Mouse (Mus musculus): ENCODE data around the gene Foxp4. TPM values are rescaled to one million over a fixed set of nuclear protein-coding genes. Genes with fewer than 3 reads are reported as not detected.
"Not testable (repeated sequence)": the region's sequence is repeated elsewhere in the genome, so short reads cannot be mapped to it uniquely, and the experiment has no call there.

The Foxp4 gene
- polyA plus RNA-seq, 1 experiment from 2014 or later, result 37.3 TPM

DNA sequence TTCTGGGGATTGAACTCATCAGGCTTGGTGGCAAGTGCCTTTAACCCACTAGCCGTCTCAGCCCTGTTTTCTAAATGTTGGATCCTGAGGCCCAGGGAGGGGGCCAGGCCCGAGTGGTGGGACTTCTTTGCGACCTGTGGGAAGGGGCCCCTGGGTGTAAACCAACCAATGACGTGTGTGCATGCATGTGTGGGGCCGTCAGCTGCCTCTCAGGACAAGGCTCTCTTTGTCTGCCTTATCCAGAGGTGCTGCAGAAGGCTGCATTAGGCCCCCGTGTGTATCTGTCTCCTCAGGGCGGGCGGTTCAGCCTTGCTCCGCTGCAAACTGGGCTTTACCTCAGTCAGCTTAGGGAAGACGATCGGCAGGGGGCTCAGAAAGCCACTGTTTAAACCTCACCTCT lies 61.0 kb downstream of the Foxp4 start:
- H3K27me3 ChIP-seq, result no peaks in the 10 kb centered on the region
- no peak overlapping the region for H3K9ac ChIP-seq (replicated peaks)
- no peaks in the 10 kb centered on the region for H3K9me3 ChIP-seq
- 15% methylated on average over 11 of the region's 11 CpGs for whole genome bisulfite sequencing
- no peak overlapping the region for H3K27ac ChIP-seq (replicated peaks)
- ATAC-seq (replicated peaks), result no peak
- H3K4me3 ChIP-seq, result no peak overlapping the region
- no peak overlapping the region for H3K4me2 ChIP-seq (replicated peaks)
- peaks cover 13% of the 10 kb centered on the region; the same call in 1 of the 2 replicates for H3K4me1 ChIP-seq
- H3K36me3 ChIP-seq, result peaks cover 7% of the 10 kb centered on the region

DNA sequence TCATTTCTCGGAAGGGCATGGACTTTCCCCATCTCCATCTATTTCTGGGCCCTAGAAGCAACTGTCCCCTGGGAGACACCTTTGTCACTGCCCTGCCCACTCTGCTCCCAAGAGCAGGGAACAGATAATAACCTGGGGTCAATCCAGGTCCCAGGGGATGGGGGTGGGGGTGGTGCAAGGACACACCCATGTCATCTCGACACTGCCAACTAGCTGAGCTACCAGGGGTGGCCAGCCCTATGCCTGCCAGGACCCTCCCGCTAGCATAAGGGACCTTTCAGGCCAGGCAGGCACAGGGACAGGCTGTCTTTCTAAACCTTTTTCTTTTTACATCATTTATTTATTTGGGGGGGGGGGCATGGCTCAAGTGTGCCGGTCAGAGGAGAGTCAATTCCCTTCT lies 61.4 kb downstream of the Foxp4 start:
- WGBS, result 60% methylated on average over 4 of the region's 4 CpGs
- Histone ChIP-seq H3K27me3 (no peaks in the 10 kb centered on the region), H3K27ac (replicated peaks) (no peak overlapping the region), H3K9ac (replicated peaks) (no peak overlapping the region), H3K4me3 (no peak overlapping the region), H3K9me3 (no peaks in the 10 kb centered on the region), H3K4me1 (peaks cover 13% of the 10 kb centered on the region; the same call in 1 of the 2 replicates), H3K4me2 (replicated peaks) (no peak overlapping the region), H3K36me3 (peaks cover 3% of the 10 kb centered on the region; the same call in 1 of the 2 replicates)
- ATAC-seq (replicated peaks), result no peak

- Histone ChIP-seq H3K4me3 (no peak overlapping the region), H3K4me2 (replicated peaks) (no peak overlapping the region), H3K9me3 (no peaks in the 10 kb centered on the region), H3K9ac (replicated peaks) (no peak overlapping the region), H3K27ac (replicated peaks) (no peak overlapping the region), H3K36me3 (no peaks in the 10 kb centered on the region), H3K27me3 (no peaks in the 10 kb centered on the region), H3K4me1 (no peaks in the 10 kb centered on the region)
- 80% methylated on average over 4 of the region's 4 CpGs for WGBS
- ATAC-seq (replicated peaks), result no peak
Measured at GRCm38 (mm10) chr17:47855544-47855943, 68.9 kb downstream of the Foxp4 start.

DNA sequence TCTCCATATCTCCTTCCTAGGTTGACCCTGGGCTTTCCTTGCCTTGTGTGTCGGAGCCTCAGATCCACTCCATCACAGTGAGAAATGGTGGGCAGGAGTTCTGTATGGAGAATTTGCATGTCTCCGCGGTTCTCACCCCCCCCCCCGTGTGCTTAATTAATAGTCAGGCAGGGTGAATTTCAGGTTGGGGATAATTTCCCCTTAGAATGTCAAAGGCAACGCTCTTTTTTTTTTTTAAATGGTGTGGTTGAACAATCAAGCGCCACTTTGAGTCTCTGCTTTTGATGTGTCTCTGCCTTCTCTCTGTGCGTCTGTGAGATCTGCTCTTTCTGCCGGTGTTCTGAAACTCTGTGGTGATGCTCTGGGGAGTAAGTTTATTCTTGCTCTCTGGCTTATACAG lies 69.5 kb downstream of the Foxp4 start:
- no peaks in the 10 kb centered on the region for H3K9me3 ChIP-seq
- no peaks in the 10 kb centered on the region for H3K4me1 ChIP-seq
- WGBS, result 62% methylated on average over 8 of the region's 8 CpGs
- H3K27ac ChIP-seq (replicated peaks), result no peak overlapping the region
- no peak overlapping the region for H3K9ac ChIP-seq (replicated peaks)
- no peaks in the 10 kb centered on the region for H3K27me3 ChIP-seq
- no peak for ATAC-seq (replicated peaks)
- no peaks in the 10 kb centered on the region for H3K36me3 ChIP-seq
- no peak overlapping the region for H3K4me3 ChIP-seq
- H3K4me2 ChIP-seq (replicated peaks), result no peak overlapping the region

GRCm38 (mm10) chr17:47853760-47854159 lies 70.7 kb downstream of the Foxp4 start:
- no peak overlapping the region for H3K4me3 ChIP-seq
- H3K36me3 ChIP-seq, result no peaks in the 10 kb centered on the region
- ATAC-seq (replicated peaks), result no peak
- no peak overlapping the region for H3K4me2 ChIP-seq (replicated peaks)
- no peak overlapping the region for H3K9ac ChIP-seq (replicated peaks)
- no peaks in the 10 kb centered on the region for H3K27me3 ChIP-seq
- 86% methylated on average over 4 of the region's 4 CpGs for WGBS
- no peaks in the 10 kb centered on the region for H3K4me1 ChIP-seq
- no peaks in the 10 kb centered on the region for H3K9me3 ChIP-seq
- H3K27ac ChIP-seq (replicated peaks), result no peak overlapping the region

DNA sequence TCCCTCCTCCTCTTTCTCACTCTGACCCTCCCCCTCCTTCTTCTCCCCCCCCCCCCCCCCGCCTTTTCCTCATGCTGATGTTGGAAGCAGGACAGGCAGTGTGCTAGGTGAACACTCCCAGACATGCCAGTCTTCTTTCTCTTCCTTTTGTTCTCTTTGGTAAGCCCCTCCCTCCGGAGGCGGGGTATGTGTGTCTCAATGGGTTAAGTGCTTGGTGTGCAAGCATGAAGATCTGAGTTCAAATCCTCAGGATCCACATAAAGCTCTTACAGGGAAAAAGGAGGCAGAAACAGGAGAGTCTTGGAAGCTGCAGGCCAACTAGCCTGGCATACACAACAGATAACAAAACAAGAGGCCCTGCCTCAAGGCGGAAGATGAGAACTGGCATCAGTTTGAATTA lies 71.1 kb downstream of the Foxp4 start:
- no peak overlapping the region for H3K27ac ChIP-seq (replicated peaks)
- H3K36me3 ChIP-seq, result no peaks in the 10 kb centered on the region
- H3K4me3 ChIP-seq, result no peak overlapping the region
- no peaks in the 10 kb centered on the region for H3K4me1 ChIP-seq
- no peak overlapping the region for H3K4me2 ChIP-seq (replicated peaks)
- H3K27me3 ChIP-seq, result no peaks in the 10 kb centered on the region
- WGBS, result 94% methylated on average over 3 of the region's 4 CpGs
- no peaks in the 10 kb centered on the region for H3K9me3 ChIP-seq
- H3K9ac ChIP-seq (replicated peaks), result no peak overlapping the region
- no peak for ATAC-seq (replicated peaks)

GRCm38 (mm10) chr17:47851798-47852360 lies 72.6 kb downstream of the Foxp4 start:
- ATAC-seq (replicated peaks), result 0 out of 2 replicates have a peak, but pooled peaks have one; percentile 41
- H3K27me3 ChIP-seq; H3K9me3 ChIP-seq; H3K4me1 ChIP-seq; H3K36me3 ChIP-seq; H3K27ac ChIP-seq (replicated peaks); H3K9ac ChIP-seq (replicated peaks): not testable (repeated sequence)
- WGBS, result 21% methylated on average over 22 of the region's 22 CpGs
- Histone ChIP-seq H3K4me3 (peak overlapping the region; percentile 20), H3K4me2 (replicated peaks) (peak overlapping the region; percentile 39)

DNA sequence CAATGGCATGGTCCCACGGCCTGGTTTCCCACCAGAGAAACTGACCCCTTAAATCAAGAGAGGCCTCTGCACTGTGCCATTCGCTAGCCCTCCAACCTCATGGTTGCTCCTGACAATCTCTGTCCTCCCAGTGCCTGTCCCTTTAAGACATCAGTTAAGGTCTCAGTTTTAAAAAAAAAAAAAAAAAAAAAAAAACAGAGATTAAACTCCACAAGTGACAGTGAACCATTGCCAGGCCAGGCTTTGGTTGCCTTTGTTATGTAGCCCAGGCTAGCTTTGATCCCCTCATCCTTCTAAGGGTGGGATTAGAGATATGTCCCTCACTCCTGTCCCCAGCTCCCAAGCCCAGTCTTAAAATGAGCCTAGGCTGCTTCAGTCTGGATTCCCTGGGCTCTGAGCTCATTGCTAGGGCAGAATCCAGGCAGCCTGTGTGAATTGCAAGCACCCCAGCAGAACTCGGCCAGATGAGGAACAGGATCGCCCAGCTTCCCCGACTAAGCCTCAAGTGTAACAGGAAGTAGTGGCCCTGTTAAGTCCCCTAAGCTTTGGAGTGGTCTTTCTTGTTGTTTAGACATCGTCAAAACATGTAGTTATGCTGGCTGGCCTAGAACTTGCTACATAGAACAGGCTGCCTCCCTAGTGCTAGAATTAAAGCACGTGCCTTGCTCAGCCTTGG lies 73.7 kb downstream of the Foxp4 start:
- no peak overlapping the region for H3K4me2 ChIP-seq (replicated peaks)
- no peaks in the 10 kb centered on the region for H3K9me3 ChIP-seq
- H3K9ac ChIP-seq (replicated peaks), result no peak overlapping the region
- H3K27ac ChIP-seq (replicated peaks), result no peak overlapping the region
- no peak overlapping the region for H3K4me3 ChIP-seq
- ATAC-seq (replicated peaks), result no peak
- no peaks in the 10 kb centered on the region for H3K27me3 ChIP-seq
- 85% methylated on average over 7 of the region's 7 CpGs for WGBS
- H3K4me1 ChIP-seq, result no peaks in the 10 kb centered on the region
- H3K36me3 ChIP-seq, result no peaks in the 10 kb centered on the region

DNA sequence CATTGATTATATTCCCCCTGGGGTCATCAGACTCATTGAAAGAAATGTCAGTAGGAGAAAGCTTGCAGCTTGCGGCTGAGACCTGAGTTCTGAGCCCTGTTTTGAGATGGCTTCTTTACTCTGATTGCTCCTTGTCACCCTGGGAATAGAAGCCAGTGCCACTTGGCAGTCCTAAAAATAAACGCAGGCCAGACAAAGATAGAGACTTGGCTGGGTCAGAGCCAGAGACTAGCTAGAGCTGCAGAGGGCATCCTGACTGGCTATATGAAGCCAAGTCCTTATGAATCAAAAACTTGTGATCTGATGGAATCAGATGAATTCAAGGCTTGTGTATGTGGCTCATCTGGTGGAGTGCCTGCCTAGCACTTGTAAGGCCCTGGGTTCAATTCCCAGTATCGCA lies 74.4 kb downstream of the Foxp4 start:
- Histone ChIP-seq H3K36me3 (no peaks in the 10 kb centered on the region), H3K27me3 (no peaks in the 10 kb centered on the region), H3K9ac (replicated peaks) (no peak overlapping the region), H3K27ac (replicated peaks) (no peak overlapping the region), H3K4me2 (replicated peaks) (no peak overlapping the region), H3K4me3 (no peak overlapping the region), H3K9me3 (no peaks in the 10 kb centered on the region), H3K4me1 (no peaks in the 10 kb centered on the region)
- 82% methylated on average over 3 of the region's 3 CpGs for WGBS
- ATAC-seq (replicated peaks), result no peak

DNA sequence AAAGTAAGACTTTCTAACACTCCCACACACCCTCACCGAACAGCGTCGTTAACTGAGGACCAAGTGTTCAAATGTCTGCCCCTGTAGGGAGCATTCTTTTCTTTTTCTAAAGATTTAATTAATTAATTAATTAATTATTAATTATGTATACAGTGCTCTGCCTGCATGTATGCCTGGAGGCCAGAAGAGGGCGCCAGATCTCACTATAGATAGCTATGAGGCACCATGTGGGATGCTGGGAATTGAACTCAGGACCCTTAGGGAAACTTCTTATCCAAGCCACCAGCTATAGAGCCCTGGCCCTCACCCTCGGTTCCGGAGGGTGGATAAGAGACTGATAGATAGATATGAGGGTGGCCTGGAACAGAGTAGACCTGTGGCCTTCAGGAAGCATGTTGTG lies 76.5 kb downstream of the Foxp4 start:
- H3K27ac ChIP-seq (replicated peaks), result no peak overlapping the region
- H3K9me3 ChIP-seq, result no peaks in the 10 kb centered on the region
- H3K27me3 ChIP-seq, result no peaks in the 10 kb centered on the region
- H3K4me3 ChIP-seq, result no peak overlapping the region
- 68% methylated on average over 6 of the region's 6 CpGs for WGBS
- no peak overlapping the region for H3K9ac ChIP-seq (replicated peaks)
- no peak overlapping the region for H3K4me2 ChIP-seq (replicated peaks)
- no peak for ATAC-seq (replicated peaks)
- no peaks in the 10 kb centered on the region for H3K4me1 ChIP-seq
- H3K36me3 ChIP-seq, result no peaks in the 10 kb centered on the region

DNA sequence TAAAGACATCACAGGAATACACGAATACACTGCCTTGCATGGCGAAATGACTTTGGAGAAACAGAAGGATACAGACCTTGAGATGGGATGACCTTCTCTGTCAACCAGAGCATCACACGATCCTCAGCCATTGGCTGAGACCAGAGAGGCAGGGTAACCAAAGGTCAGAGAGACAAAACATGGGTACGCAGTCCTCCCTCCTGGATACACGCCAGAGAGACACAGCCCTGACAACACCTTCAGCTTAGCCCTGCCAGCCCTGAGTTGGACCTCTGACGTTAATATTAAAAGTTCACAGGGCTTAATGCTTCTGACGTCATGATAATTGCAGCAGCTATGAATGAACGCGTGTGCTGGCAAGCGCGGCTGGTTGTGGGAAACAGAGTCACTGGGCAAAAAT lies 78.8 kb downstream of the Foxp4 start:
- H3K27me3 ChIP-seq, result no peaks in the 10 kb centered on the region
- no peak overlapping the region for H3K4me2 ChIP-seq (replicated peaks)
- ATAC-seq (replicated peaks), result no peak
- H3K36me3 ChIP-seq, result no peaks in the 10 kb centered on the region
- no peaks in the 10 kb centered on the region for H3K4me1 ChIP-seq
- no peak overlapping the region for H3K4me3 ChIP-seq
- 83% methylated on average over 11 of the region's 11 CpGs for WGBS
- no peaks in the 10 kb centered on the region for H3K9me3 ChIP-seq
- H3K27ac ChIP-seq (replicated peaks), result no peak overlapping the region
- H3K9ac ChIP-seq (replicated peaks), result no peak overlapping the region

DNA sequence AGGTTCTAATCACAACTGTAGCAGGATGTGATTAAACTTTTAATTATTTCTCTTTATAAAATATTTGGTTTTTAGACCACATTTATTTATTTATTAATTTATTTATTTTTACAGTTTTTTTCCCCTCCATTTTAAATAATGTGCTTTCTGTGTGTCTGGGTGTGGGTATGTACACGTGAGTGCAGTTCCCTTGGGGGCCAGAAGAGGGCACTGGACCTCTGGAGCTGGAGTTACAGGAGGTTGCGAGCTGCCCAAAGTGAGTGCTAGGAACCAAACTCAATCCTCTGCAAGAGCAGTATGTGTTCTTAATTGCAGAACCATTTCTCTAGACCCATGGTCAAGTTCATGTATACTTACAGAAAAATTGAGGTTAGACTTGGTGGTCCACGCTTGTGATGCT lies 81.0 kb downstream of the Foxp4 start:
- Histone ChIP-seq H3K27me3 (no peaks in the 10 kb centered on the region), H3K27ac (replicated peaks) (no peak overlapping the region), H3K4me1 (no peaks in the 10 kb centered on the region), H3K36me3 (no peaks in the 10 kb centered on the region), H3K9ac (replicated peaks) (no peak overlapping the region), H3K4me2 (replicated peaks) (no peak overlapping the region), H3K9me3 (no peaks in the 10 kb centered on the region), H3K4me3 (no peak overlapping the region)
- WGBS, result 96% methylated on average over 3 of the region's 3 CpGs
- ATAC-seq (replicated peaks), result no peak

Measured in forebrain, embryonic 15.5 days (tissue).